Mouse (Mus musculus) liver, embryonic 12.5 days (tissue): ENCODE data around the gene Bfsp2. TPM values are rescaled to one million over a fixed set of nuclear protein-coding genes. Genes with fewer than 3 reads are reported as not detected.

Experiments used
- ATAC-seq: fragments of 200-750 bp; cut with Nextera tagmentation; 2 replicates; pipeline ENCODE4 v1.8.0; 2017; ENCODE audit warnings: moderate number of reproducible peaks, mild to moderate bottlenecking, moderate library complexity
- H3K27ac ChIP-seq: fragments of 300-500 bp; sonication (generic); 2 replicates; pipeline ENCODE4 v1.5.1; 2016; ENCODE audit warnings: mild to moderate bottlenecking
- H3K27me3 ChIP-seq: fragments of 300-500 bp; sonication (generic); replicated peaks from 2 replicates; pipeline ENCODE4 v1.6.1; 2016; ENCODE audit warnings: mild to moderate bottlenecking, moderate library complexity
- H3K36me3 ChIP-seq: fragments of 300-500 bp; sonication (generic); 2 replicates; pipeline ENCODE4 v1.6.1; 2016; ENCODE audit warnings: mild to moderate bottlenecking, moderate library complexity
- H3K4me1 ChIP-seq: fragments of 300-500 bp; sonication (generic); 2 replicates; pipeline ENCODE4 v1.6.1; 2016
- H3K4me2 ChIP-seq: fragments of 300-500 bp; sonication (generic); 2 replicates; pipeline ENCODE4 v1.6.1; 2016; ENCODE audit warnings: mild to moderate bottlenecking, moderate library complexity
- H3K4me3 ChIP-seq: fragments of 300-500 bp; sonication (generic); 2 replicates; pipeline ENCODE4 v1.5.1; 2016; ENCODE audit warnings: mild to moderate bottlenecking, moderate library complexity
- H3K9ac ChIP-seq: fragments of 300-500 bp; sonication (generic); 2 replicates; pipeline ENCODE4 v1.6.1; 2016; ENCODE audit warnings: mild to moderate bottlenecking, moderate library complexity
- H3K9me3 ChIP-seq: fragments of 300-500 bp; sonication (generic); replicated peaks from 2 replicates; pipeline ENCODE4 v1.6.1; 2016; ENCODE audit warnings: mild to moderate bottlenecking, moderate library complexity
- WGBS: fragments of 180-500 bp; shearing (Covaris S2); methylation state at CpG from one replicate; pipeline ENCODE4 v1.1.7; 2016; ENCODE audit not compliant: insufficient replicate concordance; 5-methylcytosine and 5-hydroxymethylcytosine counted together
- polyA plus RNA-seq: library from polyadenylated mRNA; unstranded; fragments of >200 nt; fragmentation: Nextera tagmentation; extraction: Ambion mirVana; gene quantifications from 2 replicates; pipeline ENCODE4 v1.2.1, GENCODE M21; 2016

Bfsp2 gene
- polyA plus RNA-seq, 1 experiment from 2014 or later: 0.62 TPM

GRCm38 (mm10) chr9:103501861-103502364 is 21.7 kb upstream of the Bfsp2 start:
- Histone ChIP-seq H3K36me3 (no peaks in the 10 kb centered on the region), H3K27ac (no peak overlapping the region), H3K9me3 (no peaks in the 10 kb centered on the region), H3K9ac (no peak overlapping the region), H3K27me3 (no peaks in the 10 kb centered on the region), H3K4me3 (no peak overlapping the region), H3K4me2 (no peak overlapping the region), H3K4me1 (peaks cover 16% of the 10 kb centered on the region)
- ATAC-seq: no peak
- WGBS: 38% methylated on average over 14 of the region's 14 CpGs

GRCm38 (mm10) chr9:103499366-103499765 is 19.1 kb upstream of the Bfsp2 start:
- ATAC-seq: 0 out of 2 replicates have a peak, but pooled peaks have one; percentile 11
- no peaks in the 10 kb centered on the region for H3K27me3 ChIP-seq
- H3K36me3 ChIP-seq: no peaks in the 10 kb centered on the region
- H3K9ac ChIP-seq: no peak overlapping the region
- no peaks in the 10 kb centered on the region for H3K9me3 ChIP-seq
- no peak overlapping the region for H3K27ac ChIP-seq
- no peak overlapping the region for H3K4me2 ChIP-seq
- WGBS: 81% methylated on average over 18 of the region's 18 CpGs
- peaks cover 15% of the 10 kb centered on the region for H3K4me1 ChIP-seq
- no peak overlapping the region for H3K4me3 ChIP-seq

DNA sequence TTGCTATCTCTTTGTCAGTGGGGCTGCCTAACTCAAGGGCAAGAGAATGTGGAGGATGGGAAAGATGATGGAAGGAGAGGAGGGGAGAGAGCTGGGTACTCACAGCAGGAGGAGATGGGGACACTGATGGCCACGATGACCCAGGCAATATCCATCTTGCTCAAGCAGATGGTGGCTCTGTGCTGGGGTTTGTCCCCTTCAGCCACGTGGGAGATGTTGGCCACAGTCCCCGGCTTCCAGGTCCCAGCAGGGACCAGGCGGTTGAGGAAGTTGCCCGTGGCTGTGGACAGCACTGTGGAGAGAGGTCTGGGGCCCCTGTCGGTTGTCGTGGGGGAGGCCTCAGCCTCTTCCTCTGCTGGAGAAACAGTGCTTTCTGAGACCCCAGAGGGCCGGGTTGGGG is 18.5 kb upstream of the Bfsp2 start:
- WGBS: 34% methylated on average over 8 of the region's 8 CpGs
- peaks cover 12% of the 10 kb centered on the region for H3K4me1 ChIP-seq
- H3K9me3 ChIP-seq: no peaks in the 10 kb centered on the region
- no peak overlapping the region for H3K4me3 ChIP-seq
- H3K27me3 ChIP-seq: no peaks in the 10 kb centered on the region
- no peaks in the 10 kb centered on the region for H3K36me3 ChIP-seq
- no peak for ATAC-seq
- H3K27ac ChIP-seq: no peak overlapping the region
- no peak overlapping the region for H3K9ac ChIP-seq
- H3K4me2 ChIP-seq: no peak overlapping the region

GRCm38 (mm10) chr9:103495391-103495790 is 15.2 kb upstream of the Bfsp2 start:
- no peak overlapping the region for H3K9ac ChIP-seq
- no peak overlapping the region for H3K4me3 ChIP-seq
- no peaks in the 10 kb centered on the region; the same call in 1 of the 2 replicates for H3K4me1 ChIP-seq
- ATAC-seq: no peak
- H3K9me3 ChIP-seq: no peaks in the 10 kb centered on the region
- H3K36me3 ChIP-seq: no peaks in the 10 kb centered on the region
- H3K27me3 ChIP-seq: no peaks in the 10 kb centered on the region; the same call in 1 of the 2 replicates
- WGBS: 75% methylated on average over 11 of the region's 11 CpGs
- H3K4me2 ChIP-seq: no peak overlapping the region
- no peak overlapping the region for H3K27ac ChIP-seq

DNA sequence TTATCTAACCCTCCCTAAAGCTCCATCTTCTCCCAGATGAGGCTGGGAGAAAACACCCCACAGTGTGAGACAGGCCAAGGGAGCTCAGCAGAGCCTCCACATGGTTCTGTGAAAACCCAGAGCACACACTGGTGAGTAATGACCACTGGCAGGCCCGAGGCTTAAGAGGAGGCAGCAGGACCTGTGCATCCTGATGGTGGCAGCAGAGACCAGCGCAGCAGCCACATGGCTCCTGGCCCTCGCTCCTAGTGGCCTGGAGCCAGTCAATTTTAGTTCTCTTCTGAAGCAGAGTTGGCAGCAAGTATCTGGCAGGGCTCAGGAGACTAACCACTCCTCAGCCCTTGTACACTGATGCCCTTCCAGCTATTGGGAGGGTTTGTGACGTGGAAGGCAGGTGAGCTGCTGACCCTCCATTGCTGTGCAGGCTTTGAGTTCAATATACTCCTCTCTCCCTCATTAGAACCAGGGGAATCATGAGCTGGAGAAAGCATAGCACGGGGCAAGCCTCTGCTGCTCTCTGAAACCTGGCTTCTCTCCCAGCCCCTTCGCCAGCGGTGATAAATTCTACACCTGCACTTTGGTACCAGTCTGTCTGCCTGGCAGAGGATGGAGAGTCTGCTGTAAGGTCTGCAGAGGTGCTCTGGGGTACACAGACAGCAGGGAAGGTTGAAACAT is 14.3 kb upstream of the Bfsp2 start:
- no peak overlapping the region for H3K4me2 ChIP-seq
- H3K4me3 ChIP-seq: no peak overlapping the region
- no peak overlapping the region for H3K27ac ChIP-seq
- H3K27me3 ChIP-seq: no peaks in the 10 kb centered on the region; the same call in 1 of the 2 replicates
- peak; percentile 36; the same call in 1 of the 2 replicates for ATAC-seq
- peaks cover 3% of the 10 kb centered on the region; the same call in 1 of the 2 replicates for H3K4me1 ChIP-seq
- H3K36me3 ChIP-seq: no peaks in the 10 kb centered on the region
- H3K9ac ChIP-seq: no peak overlapping the region
- H3K9me3 ChIP-seq: no peaks in the 10 kb centered on the region
- WGBS: 38% methylated on average over 7 of the region's 7 CpGs

DNA sequence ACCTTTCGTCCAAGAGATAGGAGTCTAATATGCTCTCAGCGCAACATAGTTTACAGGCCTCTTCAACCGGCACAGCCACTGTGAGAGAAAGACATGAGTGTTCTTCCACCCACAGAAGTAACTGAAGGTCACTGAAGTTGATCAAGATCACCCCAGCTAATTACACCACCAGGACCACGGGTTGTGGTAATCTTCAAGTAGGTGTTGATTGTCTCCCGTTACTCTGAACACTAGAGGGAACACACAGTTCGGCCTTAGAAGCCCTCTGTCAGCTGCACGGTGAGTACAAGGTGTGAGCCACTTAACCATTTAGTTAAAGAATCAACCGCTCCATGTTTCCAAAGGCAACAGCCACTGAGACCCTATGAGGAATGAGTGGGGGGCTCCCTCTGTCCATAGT is 11.8 kb upstream of the Bfsp2 start:
- H3K9ac ChIP-seq: no peak overlapping the region
- H3K27me3 ChIP-seq: peaks cover 2% of the 10 kb centered on the region; the same call in 1 of the 2 replicates
- no peak overlapping the region for H3K4me3 ChIP-seq
- H3K27ac ChIP-seq: no peak overlapping the region
- H3K4me1 ChIP-seq: 0 out of 2 replicates have a peak, but pooled peaks cover 6% of the 10 kb centered on the region
- WGBS: 72% methylated on average over 8 of the region's 8 CpGs
- no peaks in the 10 kb centered on the region for H3K9me3 ChIP-seq
- ATAC-seq: no peak
- no peaks in the 10 kb centered on the region for H3K36me3 ChIP-seq
- H3K4me2 ChIP-seq: no peak overlapping the region

DNA sequence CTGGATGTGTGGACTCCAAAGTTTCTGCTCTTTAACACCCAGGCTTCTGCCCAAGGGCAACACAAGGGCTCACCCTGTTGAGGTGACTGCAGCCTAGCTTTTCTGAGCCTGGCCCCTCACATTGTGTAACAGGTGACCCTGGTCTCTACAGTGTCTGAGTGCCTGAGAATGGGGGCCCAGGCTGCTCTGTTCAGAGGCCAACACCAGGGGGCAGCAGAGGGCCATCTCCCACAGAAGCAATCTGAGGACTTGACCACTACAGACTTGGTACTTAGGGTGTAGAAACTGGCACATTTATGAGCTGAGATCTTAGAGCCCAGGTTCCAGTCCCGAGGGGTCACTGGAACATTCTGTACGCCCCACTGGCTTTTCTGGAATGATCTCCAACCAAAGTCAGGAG is 10.2 kb upstream of the Bfsp2 start:
- no peak for ATAC-seq
- 14% methylated on average over 2 of the region's 2 CpGs for WGBS
- Histone ChIP-seq H3K4me1 (peaks cover 20% of the 10 kb centered on the region; the same call in 1 of the 2 replicates), H3K36me3 (no peaks in the 10 kb centered on the region), H3K4me3 (no peak overlapping the region), H3K9ac (no peak overlapping the region), H3K27ac (no peak overlapping the region), H3K4me2 (no peak overlapping the region), H3K9me3 (no peaks in the 10 kb centered on the region), H3K27me3 (peaks cover 6% of the 10 kb centered on the region; the same call in 1 of the 2 replicates)

DNA sequence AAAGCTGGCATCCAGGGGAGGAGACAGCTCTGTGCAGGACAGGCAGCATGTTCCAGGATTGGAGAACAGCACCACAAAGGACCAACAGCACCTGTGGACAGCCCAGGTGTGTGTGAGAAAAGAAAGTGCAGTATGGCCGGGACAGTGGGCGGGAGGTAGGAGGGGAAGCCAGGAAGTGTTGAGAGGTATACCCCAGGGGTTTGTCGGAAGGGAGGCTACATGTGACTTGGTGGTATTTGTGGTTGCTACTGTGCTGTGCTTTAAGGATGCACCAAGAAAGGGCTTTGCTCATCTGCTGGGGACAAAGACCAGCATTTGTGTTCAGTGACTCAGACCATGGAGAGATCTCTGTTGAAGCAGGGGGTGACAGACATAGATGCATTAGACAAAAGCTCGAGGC is 9.7 kb upstream of the Bfsp2 start:
- no peaks in the 10 kb centered on the region for H3K36me3 ChIP-seq
- H3K4me3 ChIP-seq: no peak overlapping the region
- no peaks in the 10 kb centered on the region for H3K9me3 ChIP-seq
- H3K9ac ChIP-seq: no peak overlapping the region
- H3K27ac ChIP-seq: no peak overlapping the region
- peaks cover 6% of the 10 kb centered on the region for H3K27me3 ChIP-seq
- peaks cover 25% of the 10 kb centered on the region; the same call in 1 of the 2 replicates for H3K4me1 ChIP-seq
- WGBS: 44% methylated on average over 4 of the region's 4 CpGs
- no peak overlapping the region for H3K4me2 ChIP-seq
- no peak for ATAC-seq

DNA sequence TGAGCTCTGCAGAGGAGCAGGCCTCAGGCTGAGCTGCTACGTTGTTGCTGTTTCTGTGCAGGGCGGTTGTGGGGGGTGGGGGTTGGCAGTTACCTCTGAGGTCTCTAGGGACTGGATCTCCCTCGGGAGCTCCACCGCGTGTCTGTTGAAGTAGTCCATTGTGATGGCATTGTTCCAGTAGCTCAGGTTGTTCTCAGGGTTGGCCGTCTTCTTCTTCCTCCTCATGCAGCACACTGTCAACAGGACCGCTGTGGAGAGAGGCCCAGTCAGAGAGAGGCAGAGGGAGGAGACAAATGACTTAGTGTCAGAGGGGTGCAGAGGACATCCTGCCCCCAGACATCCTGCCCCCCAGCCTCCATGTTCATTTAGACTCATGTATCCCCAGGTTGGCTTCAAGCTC is 8.9 kb upstream of the Bfsp2 start:
- WGBS: 47% methylated on average over 7 of the region's 7 CpGs
- ATAC-seq: no peak
- no peak overlapping the region for H3K4me3 ChIP-seq

DNA sequence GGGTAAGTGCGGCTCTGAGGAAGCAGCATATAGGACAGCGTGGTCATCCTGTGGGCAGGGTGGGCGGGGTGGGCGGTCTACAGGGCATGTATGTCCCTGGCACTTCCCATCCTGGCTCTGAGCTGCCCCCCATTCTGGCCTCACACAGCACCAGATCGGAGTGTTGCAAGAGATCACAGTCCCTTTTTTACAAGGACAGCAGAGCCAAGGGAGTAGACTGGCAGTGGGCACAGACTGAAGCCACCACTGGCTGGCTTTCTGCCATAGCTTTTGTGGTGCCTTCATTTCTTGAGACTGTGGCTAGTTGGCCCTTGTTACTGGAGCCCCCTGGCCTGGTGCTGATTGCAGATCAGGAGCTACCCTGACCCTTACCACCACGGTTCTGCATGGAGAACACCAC is 6.0 kb upstream of the Bfsp2 start:
- Histone ChIP-seq H3K4me1 (peaks cover 25% of the 10 kb centered on the region; the same call in 1 of the 2 replicates), H3K36me3 (no peaks in the 10 kb centered on the region), H3K4me2 (no peak overlapping the region), H3K9me3 (no peaks in the 10 kb centered on the region), H3K27me3 (peaks cover 6% of the 10 kb centered on the region; the same call in 1 of the 2 replicates), H3K9ac (no peak overlapping the region), H3K4me3 (no peak overlapping the region), H3K27ac (no peak overlapping the region)
- WGBS: 54% methylated on average over 6 of the region's 6 CpGs
- ATAC-seq: no peak

More for the DNA sequence above, 8.9 kb upstream of the Bfsp2 start:
- Histone ChIP-seq H3K4me1 (peaks cover 25% of the 10 kb centered on the region; the same call in 1 of the 2 replicates), H3K9ac (no peak overlapping the region), H3K27ac (no peak overlapping the region), H3K27me3 (peaks cover 6% of the 10 kb centered on the region), H3K36me3 (no peaks in the 10 kb centered on the region), H3K9me3 (no peaks in the 10 kb centered on the region), H3K4me2 (no peak overlapping the region)

- Histone ChIP-seq H3K4me2 (no peak overlapping the region), H3K4me3 (no peak overlapping the region), H3K9me3 (no peaks in the 10 kb centered on the region), H3K36me3 (no peaks in the 10 kb centered on the region), H3K27ac (no peak overlapping the region), H3K9ac (no peak overlapping the region), H3K27me3 (peaks cover 6% of the 10 kb centered on the region; the same call in 1 of the 2 replicates), H3K4me1 (peaks cover 31% of the 10 kb centered on the region)
- 13% methylated on average over 8 of the region's 8 CpGs for WGBS
- no peak for ATAC-seq
Observed at GRCm38 (mm10) chr9:103485606-103486005, 5.4 kb upstream of the Bfsp2 start.

GRCm38 (mm10) chr9:103480603-103481220 is 492 bp upstream of the Bfsp2 start:
- no peak overlapping the region for H3K4me2 ChIP-seq
- WGBS: 54% methylated on average over 8 of the region's 8 CpGs
- H3K9ac ChIP-seq: no peak overlapping the region
- H3K9me3 ChIP-seq: no peaks in the 10 kb centered on the region
- no peaks in the 10 kb centered on the region; the same call in 1 of the 2 replicates for H3K27me3 ChIP-seq
- no peaks in the 10 kb centered on the region for H3K36me3 ChIP-seq
- peaks cover 14% of the 10 kb centered on the region for H3K4me1 ChIP-seq
- no peak overlapping the region for H3K27ac ChIP-seq
- H3K4me3 ChIP-seq: no peak overlapping the region
- ATAC-seq: no peak
